Mouse (Mus musculus): ENCODE measurements around the gene Ifngr2. TPM values are rescaled to one million over a fixed set of nuclear protein-coding genes. Genes with fewer than 3 reads are reported as not detected.
A peak's percentile ranks its signal among the peaks of the same experiment; 100 is the strongest.

Gene Ifngr2
- polyA plus RNA-seq, 1 experiment from 2014 or later = 57.5 TPM

DNA sequence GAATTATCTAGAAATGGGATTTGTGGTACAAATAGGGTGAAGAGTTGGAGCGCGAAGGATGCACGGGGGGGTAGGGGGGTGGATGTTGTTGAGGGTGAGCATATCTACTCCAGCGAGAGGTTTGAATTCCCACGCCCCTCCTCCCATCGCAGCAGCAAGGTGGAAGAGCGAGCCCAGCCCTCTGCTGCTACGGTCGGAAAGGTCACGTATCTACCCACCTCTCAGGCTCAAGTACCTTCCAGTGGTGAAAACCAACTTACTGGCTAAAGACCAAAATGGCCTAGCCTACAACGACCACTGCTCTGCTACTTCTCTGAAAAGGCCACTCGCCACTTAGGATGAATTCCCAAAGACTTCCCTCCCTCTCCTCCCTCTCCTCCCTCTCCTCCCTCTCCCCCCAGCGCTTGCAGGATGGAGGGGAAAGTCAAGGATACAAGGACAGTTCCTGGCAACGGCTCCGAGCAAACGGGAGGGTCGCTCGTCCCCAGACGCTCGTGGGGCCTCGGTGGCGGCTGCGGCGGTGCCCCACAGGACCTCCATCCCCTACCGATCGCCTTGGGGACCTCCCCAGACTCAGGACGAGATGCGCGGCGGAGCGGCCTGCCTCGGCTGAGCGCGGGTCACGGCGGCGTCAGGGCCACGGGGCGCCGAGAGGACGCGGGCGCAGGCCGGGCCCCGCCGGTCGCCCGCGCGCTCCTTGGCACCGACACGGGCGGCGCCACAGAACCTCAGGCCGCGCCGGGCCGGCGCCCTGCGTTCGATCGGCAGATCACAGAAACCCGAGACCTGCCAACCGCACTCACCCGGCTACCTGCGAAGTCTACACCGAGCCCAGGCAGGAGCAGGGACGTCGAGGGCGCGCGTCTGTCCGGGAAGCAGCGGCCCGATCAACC, 50.2 kb downstream of the Ifngr2 start:
- peaks cover 24% of the 10 kb centered on the region for H3K4me1 ChIP-seq
- WGBS = under 1% methylated on average over 75 of the region's 75 CpGs
- peaks cover 7% of the 10 kb centered on the region; the same call in 1 of the 2 replicates for H3K27me3 ChIP-seq
- H3K4me3 ChIP-seq = peak overlapping the region; percentile 81
- H3K9ac ChIP-seq = peak overlapping the region; percentile 78
- H3K36me3 ChIP-seq = no peaks in the 10 kb centered on the region
- no peak; the same call in none of the 2 replicates for ATAC-seq (ENCODE audit: insufficient number of reproducible peaks, insufficient read depth, low FRiP score, low TSS enrichment, low read depth)
- H3K27ac ChIP-seq = no peak overlapping the region
- H3K9me3 ChIP-seq = no peaks in the 10 kb centered on the region
- peak overlapping the region; percentile 85 for H3K4me2 ChIP-seq

DNA sequence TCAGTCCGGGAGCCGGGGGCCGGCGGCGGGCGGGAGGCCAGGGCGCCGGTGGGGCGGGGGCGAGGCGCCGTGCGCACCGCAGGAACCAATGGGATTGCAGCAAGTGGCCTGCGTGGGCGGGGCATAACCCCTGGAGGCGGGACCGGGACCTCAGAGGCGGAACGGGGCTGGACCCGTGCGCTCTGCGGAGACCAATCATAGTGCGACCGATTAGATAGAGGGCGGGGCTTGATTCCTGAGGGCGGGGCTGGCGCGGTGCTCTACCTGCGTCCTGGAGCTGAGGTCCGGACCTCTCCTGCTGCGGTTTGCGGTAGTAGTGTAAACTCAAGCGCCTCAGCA, 50.8 kb downstream of the Ifngr2 start, which contains the start of gene Tmem50b:
Tmem50b (minus strand) TSS at position 129 of the 339 bp plus-strand sequence.
- no peaks in the 10 kb centered on the region for H3K9me3 ChIP-seq
- peak within 1 kb of the TSS; percentile 85 for H3K4me2 ChIP-seq
- H3K36me3 ChIP-seq = no peaks in the 10 kb centered on the region
- peak within 1 kb of the TSS; percentile 78 for H3K9ac ChIP-seq
- no peak within 1 kb of the TSS for H3K27ac ChIP-seq
- H3K4me3 ChIP-seq = peak within 1 kb of the TSS; percentile 81
- H3K4me1 ChIP-seq = peaks cover 24% of the 10 kb centered on the region
- WGBS = under 1% methylated on average over 33 of the region's 34 CpGs
- peak; percentile 97 for ATAC-seq (ENCODE audit: insufficient number of reproducible peaks, insufficient read depth, low FRiP score, low TSS enrichment, low read depth)
- peaks cover 7% of the 10 kb centered on the region; the same call in 1 of the 2 replicates for H3K27me3 ChIP-seq

DNA sequence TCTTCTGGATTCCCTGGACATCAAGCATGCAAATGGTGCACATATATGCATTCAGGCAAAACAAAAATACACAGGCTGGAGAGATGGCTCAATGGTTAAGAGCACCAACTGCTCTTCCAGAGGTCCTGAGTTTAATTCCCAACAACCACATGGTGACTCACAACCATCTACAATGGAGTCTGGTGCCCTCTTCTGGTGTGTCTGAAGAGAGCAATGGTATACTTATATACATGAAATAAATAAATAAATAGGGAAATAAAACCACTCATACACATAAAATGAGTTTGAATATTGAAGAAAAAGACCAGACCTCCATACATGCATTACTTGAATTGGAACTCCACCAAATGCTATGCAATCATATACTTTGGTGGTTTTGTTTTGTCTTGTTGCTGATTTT, 52.4 kb downstream of the Ifngr2 start:
- Histone ChIP-seq H3K9ac (no peak overlapping the region), H3K4me3 (no peak overlapping the region), H3K4me1 (peaks cover 13% of the 10 kb centered on the region), H3K36me3 (no peaks in the 10 kb centered on the region), H3K4me2 (no peak overlapping the region), H3K9me3 (no peaks in the 10 kb centered on the region), H3K27ac (no peak overlapping the region), H3K27me3 (peaks cover 7% of the 10 kb centered on the region; the same call in 1 of the 2 replicates)
- ATAC-seq (ENCODE audit: insufficient number of reproducible peaks, insufficient read depth, low FRiP score, low TSS enrichment, low read depth) = no peak

DNA sequence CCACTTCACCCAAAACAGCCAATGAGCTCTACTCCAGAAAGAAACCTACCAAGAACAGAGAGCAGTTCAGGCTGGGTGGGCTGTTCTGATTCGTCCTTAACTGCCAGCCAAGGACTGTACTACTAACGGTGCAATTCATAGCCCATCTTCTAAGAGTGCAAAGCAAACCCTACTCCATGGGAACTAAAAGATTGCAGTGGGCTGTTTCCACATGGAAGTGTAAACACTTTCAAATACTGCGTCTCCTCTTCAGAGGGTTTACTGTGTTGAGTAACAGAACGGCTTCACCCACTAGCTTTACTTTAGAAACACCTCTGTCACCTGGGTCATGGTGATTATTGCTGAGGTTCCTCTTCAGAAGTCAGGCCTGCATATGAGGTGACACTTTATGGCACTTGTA, 54.2 kb downstream of the Ifngr2 start:
- no peaks in the 10 kb centered on the region for H3K36me3 ChIP-seq
- no peak overlapping the region for H3K4me3 ChIP-seq
- no peak overlapping the region for H3K9ac ChIP-seq
- H3K27me3 ChIP-seq = peaks cover 7% of the 10 kb centered on the region; the same call in 1 of the 2 replicates
- H3K4me2 ChIP-seq = no peak overlapping the region
- 81% methylated on average over 4 of the region's 4 CpGs for WGBS
- H3K27ac ChIP-seq = no peak overlapping the region
- H3K9me3 ChIP-seq = no peaks in the 10 kb centered on the region
- H3K4me1 ChIP-seq = peaks cover 6% of the 10 kb centered on the region
- no peak for ATAC-seq (ENCODE audit: insufficient number of reproducible peaks, insufficient read depth, low FRiP score, low TSS enrichment, low read depth)

DNA sequence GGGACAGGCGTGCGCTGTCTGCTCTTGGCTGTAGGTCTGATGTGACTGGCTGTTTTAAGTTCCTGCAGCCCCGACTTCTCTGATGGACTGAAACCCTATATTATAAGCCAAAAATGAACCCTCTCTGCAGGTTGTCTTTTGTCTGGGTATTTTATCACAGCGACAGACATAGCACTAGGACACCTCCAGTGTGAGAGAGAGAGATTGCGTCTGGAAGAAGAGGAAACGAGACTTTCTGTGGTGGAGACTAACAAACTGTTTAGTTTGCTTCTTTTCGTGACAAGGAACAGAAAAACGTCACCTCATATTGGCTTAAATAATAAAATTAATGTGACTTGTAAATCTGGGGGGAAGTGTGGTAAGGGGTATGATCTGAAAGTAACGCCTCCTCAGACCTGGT, 54.8 kb downstream of the Ifngr2 start:
- H3K27ac ChIP-seq = no peak overlapping the region
- WGBS = 69% methylated on average over 9 of the region's 9 CpGs
- ATAC-seq (ENCODE audit: insufficient number of reproducible peaks, insufficient read depth, low FRiP score, low TSS enrichment, low read depth) = no peak

DNA sequence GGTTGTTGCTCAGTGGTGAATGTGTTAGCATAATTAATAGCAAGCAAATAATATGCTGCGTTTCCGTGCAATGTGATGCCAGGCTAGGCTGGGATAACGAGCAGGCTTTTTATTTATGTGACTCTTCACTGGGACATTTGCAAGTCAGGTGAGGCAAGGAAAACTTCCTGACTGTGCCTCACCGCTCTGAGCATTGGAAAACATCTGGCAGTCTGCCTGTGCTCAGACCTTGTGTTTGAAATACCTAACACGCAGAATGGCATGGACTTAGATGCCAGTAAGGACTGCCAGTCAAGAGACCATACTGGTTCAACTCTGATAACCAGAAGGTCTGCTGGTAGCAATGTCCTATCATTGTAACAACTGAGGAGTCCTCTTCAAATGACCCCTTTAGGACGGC, 58.3 kb downstream of the Ifngr2 start:
- H3K4me1 ChIP-seq = no peaks in the 10 kb centered on the region
- no peak overlapping the region for H3K27ac ChIP-seq
- H3K9me3 ChIP-seq = no peaks in the 10 kb centered on the region
- no peak overlapping the region for H3K4me2 ChIP-seq
- H3K9ac ChIP-seq = no peak overlapping the region
- no peaks in the 10 kb centered on the region for H3K36me3 ChIP-seq
- H3K4me3 ChIP-seq = no peak overlapping the region
- 84% methylated on average over 6 of the region's 6 CpGs for WGBS
- H3K27me3 ChIP-seq = no peaks in the 10 kb centered on the region
- no peak for ATAC-seq (ENCODE audit: insufficient number of reproducible peaks, insufficient read depth, low FRiP score, low TSS enrichment, low read depth)

More for the DNA sequence above, 54.8 kb downstream of the Ifngr2 start:
- peaks cover 1% of the 10 kb centered on the region for H3K4me1 ChIP-seq
- no peaks in the 10 kb centered on the region for H3K36me3 ChIP-seq
- no peak overlapping the region for H3K9ac ChIP-seq
- H3K4me3 ChIP-seq = no peak overlapping the region
- no peak overlapping the region for H3K4me2 ChIP-seq
- H3K9me3 ChIP-seq = no peaks in the 10 kb centered on the region
- H3K27me3 ChIP-seq = peaks cover 7% of the 10 kb centered on the region; the same call in 1 of the 2 replicates

DNA sequence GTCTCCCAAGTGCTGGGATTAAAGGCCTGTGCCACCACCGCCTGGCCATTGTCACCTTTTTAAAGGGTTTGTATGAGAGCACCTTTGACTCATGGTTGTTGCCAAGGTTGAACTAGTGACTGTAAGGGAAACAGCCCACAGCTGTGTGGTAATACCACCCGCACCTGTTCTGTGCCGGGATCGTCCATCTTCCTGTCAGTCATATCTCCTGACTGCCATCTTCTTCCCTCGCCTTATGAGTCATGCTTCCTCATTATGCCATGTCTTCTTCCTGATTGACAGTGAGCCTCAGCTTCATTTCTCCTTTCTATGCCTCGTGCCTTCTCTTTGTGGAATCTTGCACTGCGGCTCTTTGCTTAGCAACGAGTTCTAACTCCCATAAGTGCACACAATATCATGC, 60.1 kb downstream of the Ifngr2 start:
- Histone ChIP-seq H3K4me2 (no peak overlapping the region), H3K27ac (no peak overlapping the region), H3K4me1 (no peaks in the 10 kb centered on the region), H3K36me3 (no peaks in the 10 kb centered on the region), H3K9ac (no peak overlapping the region), H3K9me3 (no peaks in the 10 kb centered on the region), H3K4me3 (no peak overlapping the region), H3K27me3 (no peaks in the 10 kb centered on the region)
- WGBS = 85% methylated on average over 8 of the region's 8 CpGs
- ATAC-seq (ENCODE audit: insufficient number of reproducible peaks, insufficient read depth, low FRiP score, low TSS enrichment, low read depth) = no peak

DNA sequence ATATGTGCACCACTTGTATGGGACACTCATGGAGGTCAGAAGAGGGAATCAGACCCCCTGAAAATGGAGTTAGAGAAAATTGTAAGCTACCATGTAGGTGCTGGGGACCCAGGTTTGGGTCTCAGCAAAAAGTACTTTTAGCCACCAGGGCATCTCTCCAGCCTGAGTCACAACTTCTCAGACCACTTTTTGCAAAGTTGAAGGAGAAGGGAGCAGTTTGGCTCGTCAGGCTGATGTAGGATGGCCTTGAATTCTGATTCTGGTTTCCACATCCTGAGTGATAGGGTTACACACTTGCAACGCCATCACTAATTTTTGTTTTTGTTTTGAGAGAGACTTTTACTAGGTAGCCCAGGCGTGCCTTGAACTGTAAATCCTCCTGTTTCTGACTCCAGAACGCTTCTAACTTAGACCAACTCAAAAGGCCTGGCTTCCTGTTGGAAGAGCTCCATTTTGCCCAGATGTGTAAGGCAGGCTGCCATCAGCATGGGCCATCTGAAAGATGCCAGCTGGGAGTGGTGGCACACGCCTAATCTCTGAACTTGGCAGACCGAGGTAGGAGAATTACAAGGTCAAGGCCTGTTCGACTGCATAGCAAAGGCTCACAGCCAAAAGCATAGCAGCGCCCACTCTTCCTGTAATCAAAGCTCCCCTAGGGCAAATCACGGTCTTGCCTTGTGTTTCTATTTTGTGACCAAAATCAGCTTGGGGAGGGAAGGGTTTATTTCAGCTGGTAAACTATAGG, 62.8 kb downstream of the Ifngr2 start:
- Histone ChIP-seq H3K27ac (no peak overlapping the region), H3K4me2 (no peak overlapping the region), H3K4me3 (no peak overlapping the region), H3K9ac (no peak overlapping the region), H3K4me1 (no peaks in the 10 kb centered on the region), H3K27me3 (no peaks in the 10 kb centered on the region), H3K9me3 (no peaks in the 10 kb centered on the region), H3K36me3 (no peaks in the 10 kb centered on the region)
- no peak for ATAC-seq (ENCODE audit: insufficient number of reproducible peaks, insufficient read depth, low FRiP score, low TSS enrichment, low read depth)
- 67% methylated on average over 9 of the region's 9 CpGs for WGBS

DNA sequence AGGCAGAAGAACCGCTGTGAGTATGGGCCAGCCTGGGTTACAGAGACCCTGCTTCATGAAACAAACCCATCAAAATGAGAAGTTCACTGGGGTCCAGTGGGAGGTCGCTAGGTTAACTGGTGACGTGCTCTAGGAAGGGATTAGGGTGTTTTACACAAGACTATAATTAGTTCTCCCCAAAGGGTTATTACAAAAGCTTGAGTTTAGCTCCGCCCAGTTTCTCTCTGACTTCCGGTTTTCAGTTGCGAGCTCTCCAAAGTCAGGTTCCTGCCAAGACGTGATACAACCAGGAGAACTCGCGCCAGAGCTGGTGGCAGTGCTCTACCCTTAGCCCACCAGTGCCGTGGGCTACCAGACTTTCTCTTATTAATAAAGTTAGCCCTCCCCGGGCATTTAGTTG, 64.4 kb downstream of the Ifngr2 start:
- Histone ChIP-seq H3K4me2 (no peak overlapping the region), H3K4me1 (no peaks in the 10 kb centered on the region), H3K9me3 (no peaks in the 10 kb centered on the region), H3K27me3 (no peaks in the 10 kb centered on the region), H3K9ac (no peak overlapping the region), H3K36me3 (no peaks in the 10 kb centered on the region), H3K4me3 (no peak overlapping the region), H3K27ac (no peak overlapping the region)
- no peak for ATAC-seq (ENCODE audit: insufficient number of reproducible peaks, insufficient read depth, low FRiP score, low TSS enrichment, low read depth)
- 67% methylated on average over 11 of the region's 11 CpGs for WGBS

DNA sequence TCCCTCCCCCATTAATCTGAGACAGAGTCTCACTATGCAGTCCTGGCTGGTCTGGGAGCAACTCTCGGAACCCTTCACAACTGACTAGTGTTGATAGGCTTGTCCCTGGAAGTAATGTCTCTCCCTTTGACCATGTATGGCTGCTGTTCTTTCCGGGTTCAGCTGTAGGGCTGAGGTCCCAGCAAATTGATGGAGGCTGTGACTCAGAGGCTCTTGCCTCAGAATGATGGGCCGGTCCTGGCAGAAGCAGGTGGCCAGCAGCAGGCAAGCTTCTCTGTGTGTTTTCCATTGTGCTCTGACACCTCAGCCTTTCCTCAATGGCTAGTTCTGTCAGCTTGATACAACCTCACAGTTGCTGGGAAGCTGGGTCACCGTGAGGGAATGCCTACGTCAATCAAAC, 65.7 kb downstream of the Ifngr2 start:
- Histone ChIP-seq H3K9me3 (no peaks in the 10 kb centered on the region), H3K27me3 (no peaks in the 10 kb centered on the region), H3K9ac (no peak overlapping the region), H3K4me2 (no peak overlapping the region), H3K4me1 (no peaks in the 10 kb centered on the region), H3K27ac (no peak overlapping the region), H3K4me3 (no peak overlapping the region), H3K36me3 (no peaks in the 10 kb centered on the region)
- ATAC-seq (ENCODE audit: insufficient number of reproducible peaks, insufficient read depth, low FRiP score, low TSS enrichment, low read depth) = no peak
- WGBS = 78% methylated on average over 5 of the region's 5 CpGs

DNA sequence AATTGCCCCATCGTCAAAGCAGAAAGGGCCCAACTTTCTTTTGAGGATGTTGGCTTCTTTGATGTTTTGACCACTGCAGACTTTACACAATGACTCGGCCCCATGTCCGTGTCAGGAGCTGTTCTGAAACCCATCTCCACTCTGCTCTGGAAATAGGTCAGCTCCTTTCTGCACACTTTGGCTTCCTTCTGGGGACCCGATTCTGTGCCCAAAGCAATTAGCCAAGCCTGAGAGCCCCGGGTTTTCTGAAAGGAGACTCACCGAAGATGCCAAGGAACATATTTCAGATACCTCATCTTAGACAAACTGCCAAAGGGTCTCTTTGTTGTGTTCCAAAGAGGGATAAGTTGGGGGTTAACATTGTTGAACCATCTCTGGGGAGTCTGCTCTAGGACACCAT, 67.7 kb downstream of the Ifngr2 start:
- Histone ChIP-seq H3K4me2 (no peak overlapping the region), H3K27ac (no peak overlapping the region), H3K9ac (no peak overlapping the region), H3K4me1 (0 out of 2 replicates have a peak, but pooled peaks cover 5% of the 10 kb centered on the region), H3K27me3 (no peaks in the 10 kb centered on the region), H3K36me3 (no peaks in the 10 kb centered on the region), H3K9me3 (no peaks in the 10 kb centered on the region), H3K4me3 (no peak overlapping the region)
- no peak for ATAC-seq (ENCODE audit: insufficient number of reproducible peaks, insufficient read depth, low FRiP score, low TSS enrichment, low read depth)
- WGBS = 81% methylated on average over 6 of the region's 6 CpGs

Measured in embryonic facial prominence, embryonic 13.5 days (tissue).